Mouse (Mus musculus) forelimb bud, embryonic 11.5 days (tissue): Measurements from ENCODE around the gene Gm49325.
A peak's percentile ranks its signal among the peaks of the same experiment; 100 is the strongest.

Source experiments
- DNase-seq: peaks from one replicate; pipeline ENCODE4 v3.0.0-alpha.2; 2012; ENCODE audit warnings: low read depth, low spot score

The Gm49325 gene

DNA sequence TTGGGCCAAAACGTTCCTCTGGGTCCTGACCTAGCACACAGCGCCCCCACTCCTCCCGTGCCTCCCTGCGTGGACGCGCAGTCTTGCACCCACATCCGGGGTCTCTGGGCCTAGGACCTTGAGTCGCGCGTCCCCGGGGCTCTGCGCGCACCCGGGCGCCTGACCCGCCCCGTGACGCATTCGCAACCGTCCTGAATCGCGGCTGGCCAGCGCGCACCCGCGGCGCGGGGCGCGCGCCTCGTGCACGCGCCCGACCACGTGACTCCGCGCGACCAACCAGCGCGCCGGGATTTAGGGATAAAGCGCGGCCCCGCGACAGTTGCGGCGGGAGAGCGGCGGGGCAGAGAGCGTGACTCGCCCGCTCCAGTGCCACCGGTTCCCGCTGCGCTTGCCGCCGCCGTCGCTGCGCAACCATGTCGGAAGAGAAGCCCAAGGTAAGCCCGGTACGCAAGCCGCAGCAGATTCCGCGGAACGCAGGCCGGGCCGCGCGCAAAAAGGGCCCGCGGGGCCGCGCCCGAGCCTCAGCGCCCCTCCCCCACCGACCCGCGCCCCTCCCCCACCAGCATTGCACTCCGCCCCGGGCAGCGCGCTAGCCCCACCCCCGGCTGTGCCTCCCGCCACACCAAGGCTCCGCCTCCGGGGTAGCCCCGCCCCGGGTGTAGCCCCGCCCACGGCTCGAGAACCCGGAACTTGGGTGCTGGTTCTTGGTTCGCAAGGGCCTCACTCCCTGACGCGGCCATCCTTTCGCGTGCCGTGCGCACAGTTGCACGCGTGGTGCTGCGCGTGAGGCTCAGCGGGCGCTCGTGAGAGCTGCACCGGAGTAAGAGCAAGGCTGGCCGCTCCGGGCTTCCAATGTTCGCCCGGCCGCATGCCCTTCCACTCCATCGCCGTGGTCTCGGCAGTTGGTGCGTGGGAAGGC is at the start of gene Gm49325, which contains the start of gene Sumo3:
Gene Gm49325 (plus strand): TSS at position 290 of the 919 bp plus-strand sequence.
Gene Sumo3 (plus strand): TSS at position 190 of the 919 bp plus-strand sequence.
- peak; percentile 88 for DNase-seq

DNA sequence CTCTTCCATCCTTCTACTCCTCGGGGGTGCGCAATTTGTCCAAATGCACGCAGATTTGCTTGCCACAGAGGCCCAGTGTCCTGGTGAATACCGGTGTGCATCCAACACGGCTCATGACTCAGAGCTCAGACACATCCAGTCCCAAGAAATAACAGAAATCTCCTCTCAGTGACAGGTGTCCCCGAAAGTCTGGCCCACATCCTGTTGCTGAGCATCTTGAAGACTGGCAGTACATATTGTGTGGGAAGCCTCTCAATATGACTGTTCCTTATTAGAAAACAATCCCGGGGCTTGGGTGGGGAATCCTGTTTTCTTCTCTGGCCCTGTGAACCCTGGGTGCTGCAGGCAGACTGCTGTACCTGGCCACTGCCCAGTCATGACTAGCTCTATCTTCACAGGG is 49.4 kb upstream of the Gm49325 start:
- no peak for DNase-seq

DNA sequence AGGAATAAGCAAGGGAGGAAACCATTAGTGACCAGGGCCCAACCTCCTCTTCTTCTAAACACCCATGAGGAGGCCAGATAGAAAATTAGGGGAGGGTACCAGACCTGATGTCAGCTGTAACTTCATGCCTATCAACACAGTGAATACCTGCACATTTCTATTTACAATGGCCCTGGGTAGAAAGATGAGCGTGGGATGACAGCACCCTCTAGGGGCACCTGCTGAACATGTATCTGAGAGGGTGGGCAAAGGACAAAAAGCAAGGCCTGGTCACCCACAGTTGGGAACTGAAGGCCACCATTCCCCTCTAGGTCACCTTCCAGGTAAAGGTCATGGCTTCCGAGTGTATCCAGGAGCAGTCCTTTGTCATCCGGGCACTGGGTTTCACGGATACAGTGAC is 48.4 kb upstream of the Gm49325 start:
- DNase-seq, result no peak

DNA sequence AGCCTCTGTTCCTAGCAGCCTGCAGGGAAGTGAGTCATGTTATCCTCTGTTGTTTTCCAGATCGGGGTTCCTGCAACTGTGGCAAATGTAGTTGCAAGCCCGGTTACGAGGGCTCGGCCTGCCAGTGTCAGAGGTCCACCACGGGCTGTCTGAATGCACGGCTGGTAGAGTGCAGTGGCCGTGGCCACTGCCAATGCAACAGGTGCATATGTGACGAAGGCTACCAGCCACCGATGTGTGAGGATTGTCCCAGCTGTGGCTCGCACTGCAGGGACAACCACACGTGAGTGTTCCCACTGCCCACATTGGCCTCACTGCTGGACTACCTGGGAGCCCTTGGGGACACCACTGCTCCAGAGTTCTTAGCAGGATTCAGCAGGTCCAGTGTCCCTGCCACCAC is 45.9 kb upstream of the Gm49325 start:
- DNase-seq, result no peak

DNA sequence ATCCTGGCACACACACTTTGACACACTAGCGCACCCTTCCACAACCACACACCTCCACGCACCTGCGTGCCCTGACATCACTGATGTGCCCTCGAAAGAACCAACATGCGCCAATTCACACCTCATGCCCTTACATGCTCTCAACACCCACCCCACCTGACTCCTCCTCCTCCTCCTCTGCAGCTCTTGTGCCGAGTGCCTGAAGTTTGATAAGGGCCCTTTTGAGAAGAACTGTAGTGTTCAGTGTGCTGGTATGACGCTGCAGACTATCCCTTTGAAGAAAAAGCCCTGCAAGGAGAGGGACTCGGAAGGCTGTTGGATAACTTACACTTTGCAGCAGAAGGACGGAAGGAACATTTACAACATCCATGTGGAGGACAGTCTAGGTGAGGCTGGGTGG is 45.2 kb upstream of the Gm49325 start:
- no peak for DNase-seq

DNA sequence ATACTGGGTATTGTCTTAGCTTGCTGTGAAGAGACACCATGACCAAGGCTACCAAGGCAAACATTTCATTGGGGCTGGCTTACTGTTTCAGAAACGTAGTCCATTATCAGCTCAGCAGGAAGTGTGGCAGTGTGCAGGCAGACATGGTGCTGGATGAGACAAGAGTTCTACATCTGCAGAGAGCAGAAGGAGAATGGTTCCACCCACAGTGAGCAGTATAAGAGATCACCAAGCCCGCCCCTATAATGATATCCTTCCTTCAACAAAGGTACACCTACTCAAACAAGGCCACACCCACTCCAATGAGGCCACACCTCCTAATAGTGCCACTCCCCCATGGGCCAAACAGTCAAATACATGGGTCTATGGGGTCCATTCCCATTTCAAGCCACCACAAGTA is 44.5 kb upstream of the Gm49325 start:
- no peak for DNase-seq

DNA sequence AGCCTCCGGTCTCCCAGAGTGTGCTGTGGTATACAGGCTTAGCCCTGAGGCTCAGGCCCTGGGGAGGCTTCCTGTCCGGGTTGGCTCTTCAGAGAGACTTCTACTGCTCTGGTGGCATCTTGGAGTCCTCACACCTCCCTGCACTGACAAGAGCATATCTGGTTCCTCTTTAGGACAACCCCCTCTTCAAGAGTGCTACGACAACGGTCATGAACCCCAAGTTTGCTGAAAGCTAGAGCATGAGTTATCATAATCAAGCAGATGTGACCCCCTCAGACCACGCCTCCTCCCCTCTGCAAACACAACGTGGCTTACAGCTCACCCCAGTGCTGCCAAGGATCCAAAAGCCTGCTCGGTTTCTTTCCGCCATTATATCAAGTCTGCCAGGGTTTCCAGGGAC is 41.0 kb upstream of the Gm49325 start:
- no peak for DNase-seq

DNA sequence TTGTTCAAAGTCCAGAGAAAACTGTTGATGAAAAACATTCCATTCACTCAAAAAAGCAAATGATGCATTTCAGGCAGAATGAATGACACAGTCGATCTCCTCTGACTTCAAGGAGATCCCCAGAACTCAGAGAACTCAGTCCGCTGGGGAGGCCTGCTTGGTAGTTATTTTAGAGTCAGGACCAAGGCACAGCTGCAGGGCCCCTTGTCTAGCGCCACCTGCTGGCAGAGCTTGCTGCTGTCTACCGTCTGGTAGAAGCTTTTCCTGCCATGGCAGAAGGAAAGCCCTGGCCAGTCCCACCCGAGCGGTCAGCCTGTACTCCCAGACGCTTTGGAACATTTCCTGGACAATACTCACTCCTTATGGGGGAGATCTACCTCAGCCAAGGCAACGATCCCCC is 39.3 kb upstream of the Gm49325 start:
- DNase-seq, result peak; percentile 62

DNA sequence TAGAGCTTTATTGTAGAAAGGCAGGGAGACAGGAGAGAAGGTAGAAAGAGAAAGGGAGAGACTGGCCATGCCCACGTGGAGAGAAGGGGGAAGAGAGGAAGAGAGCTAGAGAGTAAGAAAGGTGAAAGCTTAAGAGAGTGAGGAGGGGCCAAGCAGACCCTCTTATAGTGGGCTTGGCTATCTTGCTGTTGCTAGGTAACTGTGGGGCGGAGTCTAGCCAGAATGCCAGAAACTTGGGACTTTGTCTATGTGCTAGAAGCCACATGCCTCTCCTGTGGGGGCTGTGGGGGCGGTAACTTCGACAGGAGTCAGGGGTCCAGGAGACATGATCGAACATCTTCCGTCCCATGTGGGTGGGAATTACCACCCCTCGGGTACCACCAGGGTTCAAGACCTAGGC is 36.5 kb upstream of the Gm49325 start:
- no peak for DNase-seq

DNA sequence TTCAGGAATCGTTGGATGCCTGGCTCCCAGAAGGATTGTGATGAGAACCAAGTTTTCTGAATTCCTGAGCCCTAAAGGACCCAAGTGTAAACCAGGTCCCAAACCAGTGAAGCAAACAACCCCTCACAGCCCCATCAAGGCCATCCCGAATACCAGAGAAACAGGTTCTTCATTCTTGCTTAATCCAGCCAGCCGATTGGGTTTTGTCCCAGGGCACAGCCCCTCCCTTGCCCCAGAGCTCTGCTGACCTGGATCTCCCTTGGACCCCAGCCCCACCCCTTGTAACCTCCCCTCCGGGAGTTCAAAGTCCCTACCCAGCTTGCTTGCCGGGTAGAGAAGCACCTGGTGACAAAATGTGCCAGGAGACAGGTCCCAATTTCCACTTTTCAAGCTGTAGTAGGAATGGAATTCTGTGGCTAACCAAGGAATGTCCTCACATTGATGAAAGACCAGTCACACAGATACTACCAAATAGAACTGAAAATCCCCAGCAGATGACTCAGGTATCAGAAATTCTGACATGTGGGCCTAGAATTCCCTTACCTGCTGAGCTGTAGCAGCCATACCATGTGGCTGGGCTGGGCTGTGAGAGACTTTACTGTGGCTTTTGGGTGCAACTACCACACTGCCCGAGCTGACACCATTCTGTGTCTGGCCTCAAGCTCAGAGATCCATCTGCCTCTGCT is 35.9 kb upstream of the Gm49325 start:
- no peak for DNase-seq

DNA sequence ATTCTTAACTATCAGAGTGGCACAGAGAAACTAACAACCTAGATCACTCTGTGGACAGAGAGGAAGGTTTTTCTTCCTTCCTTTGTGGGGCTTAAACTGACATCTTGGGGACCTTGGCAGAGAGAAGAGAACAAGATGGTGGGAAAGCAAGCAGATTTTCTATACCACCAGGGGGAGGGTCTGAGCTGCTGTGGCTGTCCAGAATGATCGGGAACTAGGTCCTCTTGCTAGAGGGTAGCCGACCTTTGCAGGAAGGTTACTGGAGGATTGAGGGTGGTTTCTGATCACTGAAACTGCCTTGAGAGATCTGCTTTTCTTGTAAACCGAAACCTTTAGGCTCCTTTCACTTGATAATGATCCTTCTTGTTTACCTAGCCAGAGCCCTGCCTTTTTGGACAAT is 33.8 kb upstream of the Gm49325 start:
- no peak for DNase-seq

DNA sequence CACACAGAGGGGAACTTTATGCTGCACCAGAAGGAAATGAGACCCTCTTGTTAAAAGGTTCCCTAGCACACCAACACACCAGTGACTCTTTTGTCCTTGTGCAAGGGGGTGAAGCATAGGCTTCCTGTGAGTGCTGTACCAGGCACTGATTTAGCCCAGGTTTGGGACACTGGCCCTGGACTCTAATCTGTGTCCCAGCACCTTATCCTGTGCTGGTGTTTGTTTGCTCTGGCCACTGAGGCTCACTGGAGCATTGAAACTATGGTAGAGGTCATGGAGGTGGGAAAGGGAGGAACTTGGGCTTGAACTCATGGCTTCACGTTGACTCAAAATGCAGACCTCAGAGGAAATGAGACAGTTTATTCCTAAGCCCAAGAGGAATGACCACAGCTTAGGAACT is 32.8 kb upstream of the Gm49325 start:
- DNase-seq, result no peak

DNA sequence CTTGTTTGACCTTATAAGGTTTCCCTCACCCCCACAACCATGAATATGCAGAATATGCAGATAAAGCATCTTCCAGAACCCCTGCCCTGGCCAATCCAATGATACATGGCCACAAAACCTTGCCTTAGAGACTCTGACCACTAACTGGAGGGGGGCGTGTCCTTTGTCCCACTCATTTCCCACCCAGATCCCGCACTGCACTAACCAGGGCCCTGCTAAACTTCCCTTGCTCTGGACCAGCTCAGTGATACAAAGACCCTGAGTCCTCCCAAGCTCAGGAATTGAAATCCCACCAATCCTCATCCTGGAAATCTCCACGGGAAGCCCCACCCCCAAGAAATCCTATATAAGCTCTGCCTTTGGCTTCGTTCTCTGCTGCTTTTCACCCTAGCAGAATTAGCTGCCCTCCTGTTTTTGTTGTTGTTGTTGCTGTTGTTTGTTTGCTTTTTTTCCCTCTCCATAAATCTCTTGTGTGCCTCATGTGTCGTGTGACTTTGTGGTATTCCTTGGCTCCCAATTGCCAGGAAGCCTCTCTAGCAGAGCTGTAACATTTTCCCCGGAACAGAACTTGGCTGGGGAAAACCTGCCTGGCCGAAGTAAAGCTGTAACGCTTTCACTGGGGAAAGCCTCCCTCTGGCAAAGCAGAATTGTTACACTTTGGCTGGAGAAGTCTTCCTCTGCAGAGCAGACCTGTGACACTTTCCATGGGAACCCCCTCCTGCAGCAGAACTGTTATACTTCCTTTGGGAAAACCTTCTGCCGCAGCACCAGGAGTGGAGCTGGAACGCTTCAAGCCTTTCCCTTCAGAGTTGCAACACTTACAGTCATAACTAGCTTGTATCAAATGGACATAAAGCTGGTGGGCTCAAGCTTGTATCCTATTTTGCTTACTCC is 25.7 kb upstream of the Gm49325 start:
- no peak for DNase-seq

DNA sequence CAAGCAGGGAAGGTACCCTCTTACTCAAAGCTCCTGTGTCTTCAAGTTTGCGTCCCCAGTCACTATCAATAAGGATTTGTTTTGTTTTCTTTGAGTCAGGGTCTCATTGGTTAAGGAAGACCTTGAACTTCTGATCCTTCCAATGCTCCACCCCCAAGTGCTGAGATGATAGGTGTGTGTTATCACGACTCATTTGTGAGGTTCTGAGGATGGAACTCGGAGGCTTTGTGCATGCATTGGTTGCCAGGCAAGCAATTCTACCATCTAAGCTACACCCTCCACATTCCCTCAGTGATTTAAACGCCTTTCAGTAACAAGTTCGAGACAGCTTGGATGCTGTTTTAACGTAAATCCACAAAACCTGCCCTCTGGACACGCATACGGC is 25.0 kb upstream of the Gm49325 start:
- DNase-seq, result no peak

DNA sequence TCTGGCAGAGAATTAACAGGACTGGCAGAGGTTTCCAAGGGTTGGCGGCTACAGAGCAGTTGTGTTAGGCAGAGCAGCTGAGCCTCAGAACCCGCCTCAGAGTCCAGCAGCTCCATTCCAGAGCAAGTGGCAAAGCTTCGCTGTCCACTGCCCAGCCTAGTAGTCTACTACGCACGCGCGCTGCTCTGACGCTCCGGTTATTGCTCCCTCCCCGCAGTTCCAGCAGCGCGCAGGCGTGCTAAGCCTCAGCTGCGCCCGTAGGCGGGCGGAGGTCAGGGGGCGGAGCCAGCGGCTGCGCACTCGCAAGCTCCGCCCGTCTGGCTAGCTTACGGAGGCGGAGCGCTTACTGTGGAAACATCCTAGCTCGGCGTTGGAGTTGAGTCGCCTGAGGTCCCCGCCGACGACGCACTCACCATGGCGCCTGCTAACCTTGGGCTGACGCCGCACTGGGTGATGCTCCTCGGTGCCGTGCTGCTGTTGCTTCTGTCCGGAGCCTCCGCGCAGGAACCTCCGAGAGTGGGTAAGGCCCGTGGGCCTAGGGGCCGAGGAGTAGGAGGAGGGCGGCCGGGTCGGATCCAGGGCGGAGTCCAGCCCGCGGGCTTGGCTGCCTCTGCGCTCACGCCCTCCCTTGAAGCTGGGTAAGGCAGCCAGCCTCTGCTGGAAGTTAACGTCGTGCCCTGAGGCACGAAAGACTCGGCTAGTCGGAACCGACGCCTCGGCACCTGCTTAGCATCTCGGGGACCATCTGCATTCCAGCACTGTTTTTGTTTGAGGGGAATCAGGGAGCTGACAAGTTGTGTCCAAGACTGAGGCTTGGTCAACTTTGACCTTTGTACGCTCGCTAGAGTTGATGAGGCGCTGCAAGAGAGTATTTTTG is 24.4 kb upstream of the Gm49325 start, which contains the start of gene Pttg1ip:
Gene Pttg1ip (plus strand): TSS at position 313 of the 877 bp plus-strand sequence.
- DNase-seq, result peak; percentile 98

DNA sequence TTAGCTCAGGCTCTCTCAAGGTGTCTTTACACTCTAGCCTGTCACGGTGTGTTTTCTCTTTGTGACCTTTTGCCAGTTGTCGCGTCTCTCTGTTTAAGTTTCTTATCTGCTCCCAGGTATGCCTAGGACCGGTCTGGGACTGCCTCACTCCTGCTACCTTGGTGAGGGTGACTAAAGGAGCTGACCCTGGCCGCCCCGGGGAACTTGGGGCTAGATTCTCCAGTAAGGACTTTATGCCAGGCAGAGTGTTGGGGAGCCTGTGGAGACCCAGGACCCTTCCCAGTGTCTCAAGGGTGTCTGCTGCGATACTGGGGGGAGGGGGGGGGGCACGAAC is 23.7 kb upstream of the Gm49325 start:
- no peak for DNase-seq

DNA sequence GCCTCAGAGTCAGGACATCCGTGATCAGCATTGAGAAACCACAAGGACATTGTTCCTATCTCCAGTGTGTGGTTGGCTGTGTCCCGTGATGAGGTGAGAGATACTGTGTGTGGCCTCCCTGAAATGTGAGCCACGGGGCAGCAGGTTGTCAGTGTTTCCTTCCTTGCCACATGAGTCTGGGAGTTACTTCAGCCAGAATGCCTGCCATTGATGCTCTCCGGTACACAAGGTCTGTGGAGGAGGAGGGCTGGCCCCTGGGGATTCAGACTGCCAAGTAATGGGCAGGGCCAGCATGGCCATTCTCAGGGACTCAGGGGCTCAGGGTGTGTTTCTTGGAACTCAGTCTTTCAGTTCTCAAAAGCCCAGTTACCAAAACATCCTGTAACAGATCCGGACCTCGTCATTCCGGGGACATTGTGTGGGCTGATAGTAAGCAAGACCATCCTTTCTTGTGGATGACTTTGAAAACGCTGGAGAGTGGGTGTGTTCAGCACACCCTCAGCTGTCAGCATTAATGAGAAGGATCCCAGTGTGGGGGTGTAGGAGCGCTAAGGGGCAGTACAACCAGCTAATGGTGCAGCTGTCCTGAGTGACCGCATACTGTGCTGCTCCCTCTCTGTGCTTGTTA is 22.1 kb upstream of the Gm49325 start:
- no peak for DNase-seq

DNA sequence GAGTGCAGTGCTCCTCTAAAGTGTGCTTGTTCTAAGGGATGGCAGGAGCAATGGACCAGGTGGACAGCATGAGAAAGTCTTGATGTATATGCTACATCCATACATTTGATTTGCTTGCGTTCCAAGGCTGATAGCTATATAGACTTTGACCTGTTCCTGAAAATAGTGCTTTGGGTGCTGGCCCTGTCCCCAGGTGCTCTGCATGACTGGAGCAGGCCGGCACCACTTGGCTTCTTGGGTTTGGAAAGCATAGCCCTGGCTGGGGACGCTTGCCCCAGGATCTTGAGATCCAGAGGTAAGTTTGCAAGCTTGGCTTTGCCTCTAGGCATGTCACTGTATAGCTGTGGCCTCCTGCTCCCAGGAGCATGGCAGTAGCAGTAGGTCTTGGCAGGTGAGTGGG is 19.4 kb upstream of the Gm49325 start:
- no peak for DNase-seq

DNA sequence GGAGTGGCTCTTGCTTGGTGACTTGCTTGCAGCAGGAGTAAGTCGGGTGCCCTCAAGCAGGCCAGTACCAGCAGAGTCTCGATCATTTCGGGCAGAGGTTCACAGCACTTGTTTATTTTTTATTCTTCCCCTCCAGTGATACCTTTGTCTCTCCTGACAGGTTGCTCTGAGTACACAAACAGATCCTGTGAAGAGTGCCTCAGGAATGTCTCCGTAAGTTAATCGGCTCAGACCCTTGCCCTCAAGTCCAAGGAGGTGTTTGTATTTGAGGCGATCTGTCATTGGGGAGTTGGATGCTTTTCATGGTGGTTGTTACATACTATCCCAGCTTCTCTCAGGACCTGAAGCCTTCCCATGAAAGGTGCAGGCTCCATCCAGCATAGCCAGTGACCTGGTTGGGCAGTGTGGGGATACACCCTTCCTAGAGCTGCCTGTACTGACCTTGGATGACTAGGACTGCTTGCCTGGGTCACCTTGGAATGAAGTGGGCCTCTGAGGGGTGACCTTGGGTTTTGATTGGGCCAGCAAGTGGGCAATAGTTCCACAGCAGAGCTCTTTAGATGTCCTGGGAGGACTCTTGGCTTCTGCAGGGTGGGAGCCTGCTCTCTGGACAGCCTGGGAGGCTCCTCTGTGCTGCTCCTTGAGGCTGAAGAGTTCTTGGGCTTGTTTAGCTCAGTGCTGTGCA is 18.8 kb upstream of the Gm49325 start:
- DNase-seq, result no peak

DNA sequence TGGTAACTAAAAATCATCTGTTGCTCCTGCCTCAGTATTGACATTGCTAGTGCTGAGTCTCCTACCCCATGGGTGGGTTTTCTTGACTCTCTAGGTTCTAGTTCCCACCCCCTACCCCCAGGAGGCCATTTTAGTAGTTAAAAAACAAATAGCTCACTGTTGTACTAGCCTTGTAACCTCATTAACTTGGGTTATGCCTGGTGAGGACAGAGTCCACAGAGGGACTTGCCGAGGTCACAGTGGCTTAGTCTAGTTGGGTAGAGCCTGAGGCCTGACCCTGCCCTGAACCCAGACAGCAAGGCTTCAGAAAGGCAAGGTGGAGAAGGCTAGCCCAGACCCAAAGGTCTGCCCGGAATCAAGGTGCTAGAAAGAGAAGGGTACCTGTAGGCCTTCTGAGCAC is 18.0 kb upstream of the Gm49325 start:
- no peak for DNase-seq
